20 mouse cellular contexts compared by ENCODE assay signal in the genomic region with DNA sequence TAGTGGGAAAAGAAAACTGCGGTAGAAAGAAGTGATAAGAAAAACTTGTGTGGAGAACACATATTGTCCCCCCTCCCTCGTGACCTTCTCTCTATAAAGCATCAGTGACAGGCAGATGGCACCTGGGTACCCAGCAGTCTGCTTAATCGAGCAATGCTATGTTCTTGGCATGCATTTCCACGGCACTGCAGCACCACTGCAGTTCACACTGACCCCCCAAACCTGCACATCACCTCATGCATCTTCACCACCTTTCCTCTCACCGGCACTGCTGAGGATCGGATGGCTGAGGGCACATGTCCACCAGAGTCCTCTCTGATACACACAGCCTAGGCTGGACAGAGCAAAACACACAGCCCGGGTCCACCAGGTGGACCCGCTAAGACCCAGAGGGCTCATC.
DNase-seq lines count a peak whose midpoint lies in the region; ATAC-seq lines count a peak whose summit lies in the region.
"Had no signal": no experiment of that assay in that cellular context is flagged by ENCODE, and none has a peak within 500 bp of the region (broad histone marks: within the 10 kb centered on the region; RNA-seq: fewer than 3 reads in every experiment).

No protein-coding gene starts in this region.

- no peak for ATAC-seq in hindbrain, embryonic 12.5 days (ENCODE audit: low FRiP score)
- ATAC-seq in hindbrain, embryonic 11.5 days (ENCODE audit: low FRiP score): no peak
- no peak; the same call in 1 of the 2 replicates for ATAC-seq in forebrain, embryonic 15.5 days (replicated peaks)
- 0 out of 2 replicates have a peak, but pooled peaks have one; percentile 34 for ATAC-seq in midbrain, embryonic 15.5 days (replicated peaks)
- ATAC-seq in megakaryocyte progenitor cell, adult 5-6 weeks (replicated peaks; ENCODE audit: poor library complexity): no peak
- ATAC-seq: liver, postnatal 0 days had no signal

- H3K4me1 ChIP-seq in hindbrain, embryonic 12.5 days: peaks cover 19% of the 10 kb centered on the region
- no peaks in the 10 kb centered on the region for H3K4me1 ChIP-seq in hindbrain, embryonic 11.5 days (replicated peaks; ENCODE audit: control insufficient read depth, insufficient read depth, low read length)
- H3K4me1 ChIP-seq in forebrain, embryonic 15.5 days: peaks cover 13% of the 10 kb centered on the region
- H3K4me1 ChIP-seq in midbrain, embryonic 15.5 days: peaks cover 16% of the 10 kb centered on the region

- no peak for DNase-seq in hindbrain, embryonic 11.5 days (ENCODE audit: low spot score)
- DNase-seq in cerebellum, adult 8-10 months: peak; percentile 59
- no peak for DNase-seq in retina, embryonic 14.5 days (ENCODE audit: low spot score)
- DNase-seq in urinary bladder, adult 18-20 months (ENCODE audit: low spot score in 2 of 2): no peak
- DNase-seq: adrenal gland, adult 8-10 months; B cell, adult 2 months; gastrocnemius, adult 2 months; heart, postnatal 36 days; kidney, adult 18-20 months; kidney, postnatal 25 days; liver, postnatal 0 days; thymus, adult 18-20 months had no signal

- H3K4me3 ChIP-seq in hindbrain, embryonic 12.5 days: peak overlapping the region; percentile 51; the same call in 1 of the 2 replicates
- no peak overlapping the region for H3K4me3 ChIP-seq in hindbrain, embryonic 11.5 days (ENCODE audit: low read depth, low read length)
- peak overlapping the region; percentile 52 for H3K4me3 ChIP-seq in forebrain, embryonic 15.5 days
- H3K4me3 ChIP-seq in midbrain, embryonic 15.5 days: peak overlapping the region; percentile 58
- H3K4me3 ChIP-seq: embryonic facial prominence, embryonic 10.5 days; gastrocnemius, adult 2 months; limb, embryonic 13.5 days had no signal

- no peaks in the 10 kb centered on the region; the same call in 1 of the 2 replicates for H3K36me3 ChIP-seq in hindbrain, embryonic 12.5 days
- H3K36me3 ChIP-seq in hindbrain, embryonic 11.5 days (ENCODE audit: control insufficient read depth, insufficient read depth, low read length): no peaks in the 10 kb centered on the region
- no peaks in the 10 kb centered on the region for H3K36me3 ChIP-seq in forebrain, embryonic 15.5 days
- H3K36me3 ChIP-seq in midbrain, embryonic 15.5 days (replicated peaks): 0 out of 2 replicates have a peak, but pooled peaks cover 5% of the 10 kb centered on the region
- H3K36me3 ChIP-seq: embryonic facial prominence, embryonic 10.5 days; limb, embryonic 13.5 days had no signal

- H3K9me3 ChIP-seq in hindbrain, embryonic 12.5 days (replicated peaks): no peaks in the 10 kb centered on the region
- no peaks in the 10 kb centered on the region for H3K9me3 ChIP-seq in hindbrain, embryonic 11.5 days (ENCODE audit: control insufficient read depth, low read length)
- no peaks in the 10 kb centered on the region for H3K9me3 ChIP-seq in forebrain, embryonic 15.5 days
- H3K9me3 ChIP-seq in midbrain, embryonic 15.5 days: no peaks in the 10 kb centered on the region
- H3K9me3 ChIP-seq: limb, embryonic 13.5 days had no signal

- H3K9ac ChIP-seq in hindbrain, embryonic 12.5 days: peak overlapping the region; percentile 74
- no peak overlapping the region for H3K9ac ChIP-seq in hindbrain, embryonic 11.5 days (ENCODE audit: low read depth, low read length)
- H3K9ac ChIP-seq in forebrain, embryonic 15.5 days (replicated peaks): no peak overlapping the region
- H3K9ac ChIP-seq in midbrain, embryonic 15.5 days: peak overlapping the region; percentile 77
- H3K9ac ChIP-seq: limb, embryonic 13.5 days; liver, postnatal 0 days had no signal

- WGBS in hindbrain, embryonic 12.5 days: 79% methylated on average over 8 of the region's 8 CpGs
- WGBS in hindbrain, embryonic 11.5 days: 77% methylated on average over 8 of the region's 8 CpGs
- WGBS in forebrain, embryonic 15.5 days: 78% methylated on average over 8 of the region's 8 CpGs
- 70% methylated on average over 8 of the region's 8 CpGs for WGBS in midbrain, embryonic 15.5 days

- H3K27ac ChIP-seq in hindbrain, embryonic 12.5 days: no peak overlapping the region
- H3K27ac ChIP-seq in hindbrain, embryonic 11.5 days (ENCODE audit: low read depth, low read length): no peak overlapping the region
- no peak overlapping the region for H3K27ac ChIP-seq in forebrain, embryonic 15.5 days (replicated peaks)
- peak overlapping the region; percentile 79; the same call in 1 of the 2 replicates for H3K27ac ChIP-seq in midbrain, embryonic 15.5 days
- H3K27ac ChIP-seq: embryonic facial prominence, embryonic 10.5 days; gastrocnemius, adult 2 months; limb, embryonic 13.5 days; macrophage had no signal

- H3K27me3 ChIP-seq in hindbrain, embryonic 12.5 days: peaks cover 34% of the 10 kb centered on the region
- H3K27me3 ChIP-seq in hindbrain, embryonic 11.5 days (ENCODE audit: control insufficient read depth, insufficient read depth, low read length): peaks cover 11% of the 10 kb centered on the region; the same call in 1 of the 2 replicates
- H3K27me3 ChIP-seq in forebrain, embryonic 15.5 days: peaks cover 12% of the 10 kb centered on the region; the same call in 1 of the 2 replicates
- H3K27me3 ChIP-seq in midbrain, embryonic 15.5 days (replicated peaks): peaks cover 5% of the 10 kb centered on the region

- H3K4me2 ChIP-seq in hindbrain, embryonic 12.5 days (replicated peaks): peak overlapping the region; percentile 82
- H3K4me2 ChIP-seq in hindbrain, embryonic 11.5 days (replicated peaks; ENCODE audit: low read depth, low read length): no peak overlapping the region
- peak overlapping the region; percentile 79 for H3K4me2 ChIP-seq in forebrain, embryonic 15.5 days (replicated peaks)
- H3K4me2 ChIP-seq in midbrain, embryonic 15.5 days: peak overlapping the region; percentile 78
- H3K4me2 ChIP-seq: heart, embryonic 11.5 days; limb, embryonic 13.5 days had no signal

Comparison
In these comparisons a context has a peak if more than half of its experiments do, and no peak if none do; other contexts are left out.
1. H3K9ac ChIP-seq: peak in hindbrain, embryonic 12.5 days (single experiment) and midbrain, embryonic 15.5 days (single experiment); none in hindbrain, embryonic 11.5 days (single experiment) and forebrain, embryonic 15.5 days (single experiment).